Mouse (Mus musculus) heart, adult 9 months (tissue): ENCODE results near the gene Baiap3.

Experiments used
- DNase-seq, 2 experiments: peaks; one replicate each; pipeline ENCODE4 v3.0.0; 2022; ENCODE audit warnings: low spot score in 2 of 2

Gene Baiap3

GRCm38 (mm10) chr17:25256140-25256754 lies at the start of gene Baiap3:
Gene Baiap3, minus strand, starts transcription at chr17:25256364.
- no peak for DNase-seq

DNA sequence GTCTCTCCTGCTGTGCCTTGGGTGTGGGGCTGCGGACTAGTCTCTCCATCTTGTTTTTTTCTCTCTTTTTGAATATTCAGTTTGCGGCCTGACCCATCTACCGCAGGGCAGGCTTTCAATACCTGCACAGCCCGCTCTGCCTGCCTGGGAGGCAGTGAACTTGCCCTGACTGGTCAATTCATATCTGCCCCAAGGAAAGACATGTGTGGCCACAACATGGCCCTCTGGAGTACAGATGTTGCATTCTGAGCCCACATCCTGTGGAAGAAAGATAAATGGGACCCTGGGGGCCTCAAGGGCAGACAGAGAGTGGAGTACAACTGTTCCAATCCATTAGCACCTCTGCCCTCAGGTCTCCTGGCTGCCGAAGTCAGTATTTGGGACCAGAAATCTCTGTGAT lies 41.9 kb upstream of the Baiap3 start, which contains the start of gene Prss34:
Gene Prss34 (plus strand): TSS at position 301 of the 400 bp plus-strand sequence.
- no peak for DNase-seq

DNA sequence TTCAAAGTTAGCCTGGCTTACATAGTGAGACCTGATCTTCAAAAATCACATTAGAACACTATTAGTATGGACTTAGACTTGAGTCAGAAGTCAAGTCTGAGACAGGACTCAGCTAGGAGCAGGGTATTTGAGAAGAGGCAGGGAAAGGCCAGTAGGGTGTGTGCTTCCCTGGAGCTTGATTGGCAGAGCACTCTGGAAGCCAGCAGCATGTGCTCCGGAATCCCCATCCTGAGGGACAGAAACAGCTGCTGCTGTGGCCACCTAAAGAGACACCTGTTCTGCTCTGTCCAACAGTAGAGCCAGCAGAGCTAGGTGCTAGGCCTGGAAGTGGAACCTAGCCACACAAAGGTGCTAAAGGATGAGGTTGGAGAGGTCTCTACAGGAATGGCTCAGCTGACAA lies 37.9 kb upstream of the Baiap3 start:
- DNase-seq, result no peak

- no peak for DNase-seq
Measured at GRCm38 (mm10) chr17:25293495-25293894, 37.3 kb upstream of the Baiap3 start.

GRCm38 (mm10) chr17:25290411-25290810 lies 34.2 kb upstream of the Baiap3 start:
- DNase-seq, result no peak

DNA sequence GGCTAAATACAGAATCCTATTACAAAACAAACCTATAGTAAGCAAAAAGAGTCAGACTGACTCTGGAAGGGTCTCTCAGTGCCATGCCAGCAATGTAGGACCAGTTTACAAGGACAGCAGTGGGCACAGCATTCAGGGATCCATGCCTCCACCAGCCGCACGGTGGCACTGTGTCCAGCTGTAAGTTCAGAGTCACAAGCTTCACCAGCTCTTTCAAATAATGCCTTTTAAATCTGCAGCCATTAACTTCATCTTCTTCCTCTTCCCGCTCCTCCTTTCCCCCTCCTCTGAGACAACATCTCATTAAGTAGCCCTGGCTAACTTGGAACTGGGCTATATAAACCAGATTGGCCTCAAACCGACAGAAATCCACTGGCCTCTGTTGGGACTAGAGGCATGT lies 32.7 kb upstream of the Baiap3 start:
- DNase-seq, result no peak

GRCm38 (mm10) chr17:25285033-25285432 lies 28.9 kb upstream of the Baiap3 start:
- peak; percentile 40 to 66 for DNase-seq

- DNase-seq, result peak; percentile 29 to 50
Measured at GRCm38 (mm10) chr17:25282133-25282532, 26.0 kb upstream of the Baiap3 start.

- no peak for DNase-seq
Measured at GRCm38 (mm10) chr17:25275833-25276232, 19.7 kb upstream of the Baiap3 start.

- no peak for DNase-seq
Measured at GRCm38 (mm10) chr17:25274571-25275346, 18.6 kb upstream of the Baiap3 start, which contains the start of gene Ube2i. Gene Ube2i, minus strand, starts transcription at chr17:25274622.

DNA sequence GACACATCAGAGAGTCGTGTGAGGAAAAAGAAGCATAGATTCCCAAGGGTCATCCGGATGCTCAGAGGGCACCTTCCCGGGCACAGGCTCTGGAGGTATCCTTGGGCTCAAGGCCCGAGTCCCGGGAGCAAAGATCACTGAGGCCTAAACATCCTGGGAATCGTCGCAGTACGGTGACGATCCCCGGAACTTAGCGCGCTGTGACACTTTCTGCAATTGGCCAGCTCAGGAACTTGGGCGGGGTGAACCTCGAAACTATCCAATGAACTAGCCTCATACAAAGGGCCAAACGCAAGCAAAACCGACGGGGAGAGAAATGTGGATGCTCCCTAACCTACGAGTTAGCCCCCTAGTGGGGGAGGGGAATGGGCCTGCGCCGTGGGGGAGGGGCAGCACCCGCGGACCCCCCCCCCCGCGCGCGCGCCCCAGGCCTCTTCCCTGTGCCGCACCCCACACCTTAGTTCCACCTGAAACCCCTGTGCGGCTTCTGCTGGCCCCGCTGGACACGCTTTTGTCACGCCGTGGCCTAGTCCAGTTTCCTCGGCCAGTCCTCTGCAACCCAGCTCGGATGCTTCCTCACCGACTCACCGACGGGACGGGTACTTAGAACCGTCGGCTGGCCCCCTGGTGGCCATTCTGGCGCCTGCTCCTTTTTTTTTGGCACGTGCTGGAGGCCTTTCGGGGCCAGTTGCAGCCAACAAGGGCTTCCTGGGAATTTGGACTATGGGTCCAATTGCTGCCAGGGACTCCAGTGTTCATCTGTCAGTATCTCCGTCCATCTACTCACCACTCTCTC lies 17.7 kb upstream of the Baiap3 start:
- DNase-seq, result peak; percentile 98

- peak in 1 of 2 experiments; percentile 95 for DNase-seq
Measured at GRCm38 (mm10) chr17:25272951-25273705, 17.0 kb upstream of the Baiap3 start.

DNA sequence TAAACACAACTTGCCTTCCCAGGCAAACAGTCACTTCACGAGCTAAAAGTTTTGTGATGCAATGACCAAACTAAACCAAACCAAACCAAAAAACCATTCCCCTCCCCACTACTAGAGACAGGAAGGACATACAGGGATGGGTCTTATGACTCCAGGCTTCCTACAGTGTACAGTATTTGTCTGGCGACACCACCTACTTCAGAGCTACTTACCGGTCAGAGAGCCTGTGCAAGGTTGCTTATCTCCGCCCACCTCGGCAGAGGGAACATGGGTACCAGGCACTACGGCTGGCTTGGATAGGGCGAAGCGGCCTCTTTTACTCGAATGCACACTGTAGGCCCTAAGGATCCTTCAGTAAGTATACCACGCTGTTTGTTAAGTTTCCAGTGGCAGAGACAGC lies 16.2 kb upstream of the Baiap3 start:
- no peak for DNase-seq

GRCm38 (mm10) chr17:25270795-25271335 lies 14.7 kb upstream of the Baiap3 start:
- no peak for DNase-seq

DNA sequence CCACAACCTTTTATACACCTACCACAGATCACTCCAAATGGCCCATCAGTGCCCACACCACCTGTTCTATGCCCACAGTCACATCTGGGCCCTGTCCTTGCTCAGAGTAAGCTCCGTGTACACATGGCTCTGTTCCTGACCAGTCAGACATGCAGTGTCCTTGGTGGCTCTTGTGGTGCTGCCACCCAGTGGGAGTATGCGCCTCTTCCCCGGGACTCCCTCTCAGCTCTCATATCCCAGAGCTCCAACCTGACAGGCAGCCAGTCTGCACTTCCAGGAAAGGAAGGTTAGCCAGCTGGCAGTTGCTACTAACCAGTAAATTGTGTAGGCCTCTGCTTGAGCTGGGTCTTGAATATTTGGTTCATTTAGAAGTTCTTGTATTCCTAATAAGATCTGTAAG lies 8.3 kb upstream of the Baiap3 start:
- DNase-seq, result peak; percentile 57 to 68

DNA sequence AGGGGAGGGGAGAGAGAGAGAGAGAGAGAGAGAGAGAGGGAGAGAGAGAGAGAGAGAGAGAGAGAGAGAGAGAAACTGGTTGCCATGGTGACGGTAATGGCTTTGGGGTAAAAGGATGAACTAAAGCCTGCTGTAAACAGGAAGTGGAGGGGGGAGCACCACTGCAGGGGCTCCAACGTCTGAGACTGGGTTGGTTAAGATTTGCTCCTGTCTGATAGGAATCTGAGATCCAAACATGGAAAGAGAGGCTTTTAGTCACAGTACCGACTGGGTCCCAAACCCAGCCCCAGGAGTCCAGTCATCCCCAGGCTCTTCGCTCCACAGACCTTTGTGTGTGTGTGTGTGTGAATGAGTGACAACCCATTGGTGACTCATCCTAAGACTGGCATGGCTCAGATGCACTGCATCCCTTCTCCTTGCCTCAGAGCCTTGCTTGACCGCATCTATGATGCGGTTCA lies 1.7 kb upstream of the Baiap3 start:
- DNase-seq, result no peak

DNA sequence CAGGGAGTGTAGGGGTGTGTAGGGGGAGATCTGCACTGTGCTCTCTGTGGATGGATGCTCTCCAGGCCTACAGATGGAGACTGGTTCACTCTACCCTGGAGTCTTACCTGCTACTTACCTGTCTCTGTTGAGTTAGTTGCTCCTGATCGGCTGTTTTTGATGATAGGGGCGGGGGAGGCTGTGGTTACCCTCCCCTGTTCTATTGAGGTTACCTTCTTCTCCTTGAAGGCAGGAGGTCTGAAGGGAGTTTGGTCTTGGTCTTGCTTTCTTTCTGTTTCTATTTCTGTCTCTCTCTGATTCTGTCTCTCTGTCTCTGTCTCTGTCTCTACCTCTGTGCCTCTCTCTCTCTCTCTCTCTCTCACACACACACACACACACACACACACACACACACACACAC lies 1.1 kb downstream of the Baiap3 start:
- no peak for DNase-seq

DNA sequence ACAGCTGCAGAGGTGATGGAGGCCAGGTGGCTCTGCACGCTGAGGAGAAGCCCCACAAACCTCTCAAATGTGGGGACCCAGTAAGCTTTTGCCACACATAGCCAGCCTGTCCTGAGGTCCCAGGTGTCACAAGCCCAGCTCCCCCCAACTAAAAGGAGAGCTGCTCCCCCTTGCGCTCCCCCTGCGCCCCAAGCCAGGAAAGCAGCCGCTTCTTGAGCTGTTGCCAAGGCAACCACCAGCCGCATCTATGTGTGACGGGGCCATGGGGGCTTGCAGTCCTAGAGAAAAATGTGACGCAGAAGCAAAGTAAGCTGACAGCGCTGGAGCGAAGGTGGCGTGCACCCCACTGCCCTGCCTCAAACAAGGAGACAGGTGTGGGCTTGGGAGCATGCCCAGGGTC lies 2.4 kb downstream of the Baiap3 start:
- no peak for DNase-seq

- no peak for DNase-seq
Measured at GRCm38 (mm10) chr17:25252643-25253042, 3.5 kb downstream of the Baiap3 start.

DNA sequence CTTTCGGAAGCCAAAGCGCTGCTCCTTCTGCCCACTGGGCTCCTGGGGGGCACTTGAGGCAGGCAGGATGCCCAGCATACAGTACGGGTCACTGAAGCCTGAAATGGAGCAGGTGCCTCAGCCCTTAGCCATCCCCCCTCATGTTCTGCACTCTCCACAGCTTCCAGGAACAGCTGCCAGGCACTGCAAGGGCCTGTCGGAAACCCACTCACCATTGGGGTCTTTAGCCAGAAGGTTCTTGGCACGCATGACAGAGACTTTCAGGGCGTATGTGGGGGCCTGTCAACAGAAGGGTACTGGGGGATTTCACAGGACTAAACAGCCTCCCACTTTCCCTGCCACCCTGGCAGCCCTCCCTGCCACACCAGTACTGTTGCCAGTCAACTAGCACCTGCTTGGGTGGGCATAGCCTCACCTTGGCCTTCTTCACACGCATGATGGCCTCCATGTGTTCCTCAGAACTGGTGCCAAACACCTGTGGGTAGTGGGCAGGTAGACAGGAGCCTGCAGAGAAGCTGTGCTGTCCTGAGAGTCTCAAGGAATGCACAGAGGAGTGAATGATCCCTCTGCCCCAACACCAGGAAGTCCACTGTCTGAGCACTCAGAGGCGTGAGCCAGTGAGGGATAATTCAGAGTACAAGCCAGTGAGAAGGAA lies 5.9 kb downstream of the Baiap3 start:
- DNase-seq, result no peak
